Mouse (Mus musculus): ENCODE data around the gene Olfr1143. TPM values are rescaled to one million over a fixed set of nuclear protein-coding genes. Genes with fewer than 3 reads are reported as not detected.

The Olfr1143 gene
- not detected for total RNA-seq (2021)

- DNase-seq: no peak
These were observed at the start of gene Olfr1143 for GRCm38 (mm10) chr2:87800292-87800691. Gene Olfr1143 (plus strand): TSS chr2:87800592.

- no peak for DNase-seq
These were observed 46.5 kb upstream of the Olfr1143 start, which contains the start of gene Olfr1141 for GRCm38 (mm10) chr2:87753891-87754290. Gene Olfr1141 (minus strand): TSS chr2:87753991.

- DNase-seq: no peak
These were observed 24.2 kb upstream of the Olfr1143 start for GRCm38 (mm10) chr2:87776143-87776542.

- DNase-seq: no peak
These were observed 21.2 kb upstream of the Olfr1143 start, which contains the start of gene Olfr152 for GRCm38 (mm10) chr2:87779183-87779582. Gene Olfr152 (plus strand): TSS chr2:87779483.

- no peak for DNase-seq
These were observed 9.1 kb downstream of the Olfr1143 start, which contains the start of gene Olfr1145 for GRCm38 (mm10) chr2:87809522-87809921. Gene Olfr1145 (plus strand): TSS chr2:87809822.

GRCm38 (mm10) chr2:87830233-87830632 lies 29.8 kb downstream of the Olfr1143 start, which contains the start of gene Olfr1148:
Gene Olfr1148 (plus strand): TSS chr2:87830533.
- no peak for DNase-seq

- DNase-seq: no peak
These were observed 43.3 kb downstream of the Olfr1143 start, which contains the start of gene Olfr1150-ps1 for GRCm38 (mm10) chr2:87843693-87844092. Gene Olfr1150-ps1 (plus strand): TSS chr2:87843993.

Other genes starting within 250 kb of the Olfr1143 start
- not detected for gene Olfr1129, start 226.7 kb upstream of the Olfr1143 start, total RNA-seq (2021)
- gene Olfr1130, start 194.4 kb upstream of the Olfr1143 start, total RNA-seq (2021): not detected
- gene Olfr1131, start 173.5 kb upstream of the Olfr1143 start, total RNA-seq (2021): not detected
- gene Olfr1132, start 163.1 kb upstream of the Olfr1143 start, total RNA-seq (2021): not detected
- gene Olfr1133, start 153.2 kb upstream of the Olfr1143 start, total RNA-seq (2021): not detected
- not detected for gene Olfr1134, start 142.1 kb upstream of the Olfr1143 start, total RNA-seq (2021)
- gene Olfr1135, start 126.9 kb upstream of the Olfr1143 start, total RNA-seq (2021): not detected
- gene Olfr1136, start 106.6 kb upstream of the Olfr1143 start, total RNA-seq (2021): not detected
- gene Olfr1137, start 87.4 kb upstream of the Olfr1143 start, total RNA-seq (2021): not detected
- not detected for gene Olfr1138, start 60.6 kb upstream of the Olfr1143 start, total RNA-seq (2021)
- not detected for gene Olfr1140, start 56.8 kb upstream of the Olfr1143 start, total RNA-seq (2021)
- gene Olfr1141, start 46.6 kb upstream of the Olfr1143 start, total RNA-seq (2021): not detected
- not detected for gene Olfr152, start 21.1 kb upstream of the Olfr1143 start, total RNA-seq (2021)
- not detected for gene Olfr1145, start 9.2 kb downstream of the Olfr1143 start, total RNA-seq (2021)
- not detected for gene Olfr1148, start 29.9 kb downstream of the Olfr1143 start, total RNA-seq (2021)
- not detected for gene Olfr1150-ps1, start 43.4 kb downstream of the Olfr1143 start, total RNA-seq (2021)
- gene Olfr1151, start 55.3 kb downstream of the Olfr1143 start, total RNA-seq (2021): not detected
- not detected for gene Olfr1152, start 65.9 kb downstream of the Olfr1143 start, total RNA-seq (2021)
- not detected for gene Olfr1153, start 94.4 kb downstream of the Olfr1143 start, total RNA-seq (2021)
- gene Olfr1154, start 104.6 kb downstream of the Olfr1143 start, total RNA-seq (2021): not detected
- gene Olfr1155, start 144.5 kb downstream of the Olfr1143 start, total RNA-seq (2021): not detected
- under 1 TPM in 1 of 2 experiments, not detected in 1; 0.10 TPM for gene Olfr1156, start 152.5 kb downstream of the Olfr1143 start, total RNA-seq (2021)
- not detected for gene Olfr1157, start 167.7 kb downstream of the Olfr1143 start, total RNA-seq (2021)
- gene Olfr74, start 174.1 kb downstream of the Olfr1143 start, total RNA-seq (2021): not detected
- gene Olfr1158, start 189.5 kb downstream of the Olfr1143 start, total RNA-seq (2021): not detected
- not detected for gene Olfr1160, start 207.7 kb downstream of the Olfr1143 start, total RNA-seq (2021)
- not detected for gene Olfr1161, start 222.2 kb downstream of the Olfr1143 start, total RNA-seq (2021)
- not detected for gene Olfr73, start 237.1 kb downstream of the Olfr1143 start, total RNA-seq (2021)

Data from layer of hippocampus, postnatal 36 days (tissue).